Mouse (Mus musculus): ENCODE results near the gene Fate1.
"Not testable (repeated sequence)": the region's sequence is repeated elsewhere in the genome, so short reads cannot be mapped to it uniquely, and the experiment has no call there.

Fate1 gene

DNA sequence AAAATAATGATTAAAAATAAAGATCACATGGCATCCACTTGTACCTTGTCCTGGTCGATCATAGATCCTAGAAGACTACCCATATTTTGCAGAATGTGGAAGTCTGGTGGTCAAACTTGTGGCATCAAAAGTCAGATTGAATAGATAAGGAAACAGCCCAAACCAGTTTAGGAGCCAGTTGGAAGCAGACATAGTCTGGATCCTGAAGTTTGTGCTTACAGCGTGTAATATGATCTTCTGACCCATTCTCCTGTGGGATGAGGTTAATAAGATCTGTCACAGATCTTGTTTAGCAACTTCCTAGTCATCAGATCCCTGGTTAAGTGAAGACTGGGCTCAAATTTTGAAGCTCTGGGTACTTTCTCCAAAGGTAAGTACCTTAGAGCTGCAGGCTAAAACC lies at the start of gene Fate1:
Gene Fate1, plus strand, starts transcription at position 301 of the 400 bp plus-strand sequence.
- no peak for DNase-seq (ENCODE audit: low read depth, low spot score)

DNA sequence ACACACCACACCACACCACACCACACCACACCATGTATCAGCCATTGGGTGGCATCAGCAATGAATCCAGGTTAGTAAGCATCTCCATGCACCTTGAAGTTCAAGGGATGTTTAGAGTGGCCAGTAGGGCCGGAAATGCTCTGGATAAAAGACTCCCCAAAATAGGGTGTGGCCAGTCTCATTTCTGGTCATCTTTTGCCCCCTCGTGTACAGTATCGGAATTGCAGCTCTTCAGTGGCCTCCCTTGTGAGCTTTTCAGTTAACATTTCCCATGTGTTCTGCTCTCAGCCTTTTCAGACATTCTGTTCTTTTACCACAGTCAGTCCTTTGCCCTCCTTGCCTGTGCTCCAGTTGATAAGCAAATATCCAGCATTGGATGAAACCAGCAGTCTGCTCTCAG lies 26.2 kb upstream of the Fate1 start:
- peak; percentile 50 for DNase-seq (ENCODE audit: low read depth, low spot score)

DNA sequence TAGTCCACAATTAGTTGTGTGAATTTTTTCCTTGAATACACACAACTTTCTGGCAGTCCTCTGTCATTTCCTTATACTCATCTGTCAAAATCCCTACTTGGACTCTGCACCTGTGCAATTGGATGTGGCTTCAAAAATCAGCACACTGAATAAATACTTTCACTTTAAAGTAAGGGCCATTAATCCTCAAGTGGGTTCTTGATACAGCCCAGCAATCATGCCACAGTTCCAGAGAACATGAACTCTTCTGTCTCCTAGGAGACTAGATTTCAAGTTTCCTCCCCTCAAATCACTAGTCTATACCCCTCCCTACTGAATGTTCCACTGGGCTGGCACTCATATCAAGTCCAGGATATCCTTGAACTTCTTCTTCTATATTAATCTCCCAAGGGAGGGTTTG lies 14.4 kb upstream of the Fate1 start:
- DNase-seq (ENCODE audit: low read depth, low spot score): no peak

DNA sequence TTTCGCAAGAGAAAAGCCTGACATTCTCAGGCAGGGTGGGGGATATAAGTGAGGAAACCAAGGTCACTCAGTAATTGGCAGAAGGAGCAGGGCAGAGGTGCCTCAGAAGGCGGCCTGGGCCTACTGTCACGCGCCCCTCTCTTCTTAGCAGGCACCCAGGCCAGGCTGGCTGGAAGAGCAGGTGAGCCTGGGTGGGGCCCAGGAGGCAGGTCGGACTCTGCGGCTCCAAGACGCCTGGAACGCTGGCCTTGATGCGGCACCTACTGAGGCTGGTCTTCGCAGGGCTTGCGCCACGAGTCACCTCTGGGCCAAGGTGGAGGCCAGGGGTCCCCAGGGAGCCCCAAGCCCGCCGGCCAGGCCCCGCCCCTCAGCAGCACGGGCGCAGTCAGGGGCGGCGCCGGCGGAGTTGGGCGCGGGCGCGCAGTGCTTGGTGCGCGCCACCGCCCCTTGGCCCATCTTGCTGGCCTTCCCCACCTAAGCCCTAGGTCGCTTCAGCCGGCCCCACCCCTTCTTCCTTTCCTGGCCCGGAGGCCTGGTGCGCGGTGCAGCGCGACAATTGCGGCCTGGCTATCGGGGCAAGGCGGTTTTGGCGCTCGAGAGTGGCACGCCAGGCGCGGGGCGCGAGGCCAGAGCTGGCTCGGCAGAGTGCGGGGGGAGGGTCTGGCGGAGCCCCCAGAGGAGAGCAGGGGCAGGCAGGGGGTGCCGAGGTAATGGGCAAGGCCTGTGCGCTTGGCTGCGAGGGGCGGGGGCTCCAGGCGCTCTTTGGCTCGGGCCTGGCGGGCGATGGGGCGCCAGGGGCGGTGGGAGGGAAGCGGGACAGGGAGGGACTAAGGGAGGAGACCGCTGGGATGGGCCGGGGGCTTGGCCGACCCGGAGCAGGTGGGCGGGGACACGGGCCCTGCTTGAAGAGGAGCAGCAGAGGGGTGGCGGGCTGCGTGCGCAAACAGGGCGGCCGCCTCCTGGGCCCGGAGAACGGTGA lies 10.4 kb upstream of the Fate1 start, which contains the start of gene Prrg3:
Gene Prrg3, plus strand, starts transcription at position 552 of the 979 bp plus-strand sequence.
- DNase-seq (ENCODE audit: low read depth, low spot score): peak; percentile 80

DNA sequence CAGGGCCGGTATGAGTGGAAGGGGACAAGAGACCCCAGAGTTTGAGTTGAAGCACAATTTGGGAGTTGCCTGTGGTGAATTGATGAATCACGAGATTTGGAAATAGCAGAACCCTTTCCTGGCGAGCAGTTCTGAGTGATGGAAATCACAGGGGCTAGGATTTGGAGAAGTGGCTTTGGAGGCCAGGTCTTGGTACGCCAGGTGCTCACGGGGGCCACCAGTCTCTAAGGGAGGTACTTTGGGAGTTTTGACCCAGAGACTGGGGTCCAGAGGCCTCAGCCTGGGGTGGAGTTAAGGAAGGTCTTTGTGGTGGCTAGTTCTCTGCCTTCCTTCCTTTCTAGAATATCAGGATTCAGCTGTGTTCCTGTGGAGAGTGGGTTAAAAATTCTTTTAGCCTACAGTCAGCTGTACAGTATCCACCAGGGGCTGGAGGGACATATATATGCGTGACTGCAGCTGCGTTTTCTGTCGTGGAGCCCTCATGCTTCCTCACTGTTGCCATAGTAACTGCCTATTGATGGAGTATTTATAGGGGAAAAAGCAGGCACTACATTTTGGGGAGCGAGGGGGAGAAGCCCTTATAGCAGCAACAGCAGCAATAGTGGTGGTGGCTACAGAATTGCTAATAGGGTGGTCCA lies 9.4 kb upstream of the Fate1 start:
- peak; percentile 21 for DNase-seq (ENCODE audit: low read depth, low spot score)

DNA sequence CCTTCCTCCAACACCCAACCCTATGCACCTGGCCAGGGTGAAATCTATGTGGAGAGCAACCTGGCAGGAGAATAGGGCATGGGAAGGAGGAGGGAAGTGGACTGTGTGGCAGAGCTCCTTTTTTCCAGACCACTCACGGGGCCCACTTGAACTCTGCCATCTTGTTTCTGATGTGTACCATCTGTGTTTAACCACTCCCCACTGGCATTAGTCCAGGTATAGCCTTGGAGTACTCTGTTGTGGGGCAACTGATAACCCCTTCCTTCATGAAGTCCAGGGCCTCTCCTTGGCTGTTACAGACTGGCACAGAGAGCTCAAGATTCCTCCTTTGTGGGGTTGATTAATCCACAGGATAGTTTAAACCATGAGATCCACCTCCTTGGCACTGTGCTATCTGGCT lies 4.6 kb upstream of the Fate1 start:
- no peak for DNase-seq (ENCODE audit: low read depth, low spot score)

DNA sequence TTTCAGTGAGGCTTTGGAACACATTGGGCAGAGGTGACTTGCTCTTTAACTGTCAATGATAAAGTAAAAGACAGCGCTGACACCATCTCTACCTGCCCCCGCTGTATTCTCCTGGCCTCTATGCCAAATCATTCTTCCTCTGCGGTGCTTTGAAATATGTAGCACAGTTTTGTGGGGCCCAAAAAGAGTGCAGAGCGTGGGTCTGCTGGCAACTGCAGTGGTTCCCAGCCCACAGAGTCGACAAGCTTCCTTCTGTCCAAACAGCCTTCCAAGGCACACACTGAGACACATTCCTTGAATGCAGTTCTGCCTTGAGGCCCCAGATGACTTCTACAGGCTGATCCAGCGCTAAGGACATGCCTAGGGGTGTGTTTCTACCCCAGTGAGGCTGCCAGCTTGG lies 4.0 kb upstream of the Fate1 start:
- DNase-seq (ENCODE audit: low read depth, low spot score): no peak

DNA sequence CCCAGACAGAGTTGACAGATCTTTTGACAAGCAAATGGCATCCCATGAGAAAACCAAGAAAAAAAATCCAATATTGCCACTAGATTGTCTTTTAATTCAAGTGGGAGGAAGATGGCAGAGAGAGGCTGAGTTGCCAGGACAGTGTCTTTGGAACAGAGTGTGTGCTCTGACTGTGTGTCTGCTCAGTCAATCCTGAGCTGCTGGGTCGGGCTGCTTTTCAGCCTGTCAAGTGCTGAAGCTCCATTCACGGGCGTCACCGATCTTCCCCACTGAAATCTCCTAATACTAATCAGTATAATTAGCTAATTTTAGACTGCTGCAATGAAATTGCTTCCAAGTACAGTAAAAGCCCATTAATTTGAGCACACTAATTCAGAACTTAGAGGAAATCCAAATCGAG lies 1.5 kb upstream of the Fate1 start:
- no peak for DNase-seq (ENCODE audit: low read depth, low spot score)

DNA sequence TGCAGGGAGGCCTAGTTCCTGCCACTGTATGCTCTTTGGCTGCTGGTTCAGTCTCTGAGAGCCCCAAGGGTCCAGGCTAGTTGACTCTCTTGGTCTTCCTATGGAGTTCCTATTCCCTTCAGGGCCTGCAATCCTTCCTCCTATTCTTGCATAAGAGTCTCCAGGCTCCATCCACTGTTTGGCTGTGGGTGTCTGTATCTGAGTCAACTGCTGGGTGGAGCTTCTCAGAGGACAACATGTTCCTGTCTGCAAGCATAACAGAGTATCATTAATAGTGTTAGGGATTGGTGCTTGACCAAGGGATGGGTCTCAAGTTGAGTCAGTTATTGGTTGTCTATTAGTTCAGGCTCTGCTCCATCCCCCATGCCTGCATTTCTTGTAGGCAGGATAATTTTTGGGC lies 4.9 kb downstream of the Fate1 start:
- not testable (repeated sequence) for DNase-seq (ENCODE audit: low read depth, low spot score)

DNA sequence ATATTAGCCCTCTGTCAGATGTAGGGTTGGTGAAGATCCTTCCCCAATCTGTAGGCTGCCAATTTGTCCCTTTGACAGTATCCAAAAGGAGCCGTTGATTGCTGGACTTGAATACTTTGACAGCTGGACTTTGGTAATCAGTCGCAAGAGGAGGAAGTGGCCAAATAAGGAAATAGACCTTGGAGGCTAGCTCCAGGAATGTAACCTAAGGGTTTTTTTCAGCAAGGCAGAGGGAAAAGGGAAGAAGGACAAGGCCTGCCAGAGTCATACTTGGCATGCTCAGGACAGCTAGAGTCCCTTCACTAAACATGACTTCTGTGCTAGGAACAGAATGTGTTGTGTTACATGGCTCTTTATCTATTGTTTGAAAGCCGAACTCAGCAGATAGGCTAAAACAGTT lies 7.7 kb downstream of the Fate1 start:
- DNase-seq (ENCODE audit: low read depth, low spot score): no peak

DNA sequence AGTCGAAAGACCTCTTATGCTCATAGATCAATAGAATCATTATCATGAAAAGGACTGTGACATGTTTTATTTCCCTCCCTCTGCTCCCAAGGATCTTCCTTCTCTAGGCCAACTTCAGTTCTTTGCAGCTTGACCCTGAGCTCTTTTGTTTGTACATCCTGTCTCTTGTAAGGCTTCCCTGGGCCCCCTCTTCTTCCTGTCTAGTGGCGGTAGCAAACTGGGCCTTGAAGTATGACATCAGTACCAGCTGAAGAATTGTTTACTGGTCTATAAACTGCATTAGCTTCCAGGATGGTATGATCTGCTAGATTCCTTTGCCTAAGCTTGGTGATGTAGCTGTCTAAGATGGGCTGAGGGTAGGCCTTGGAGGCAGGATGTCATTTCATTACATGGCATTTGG lies 8.5 kb downstream of the Fate1 start:
- no peak for DNase-seq (ENCODE audit: low read depth, low spot score)

DNA sequence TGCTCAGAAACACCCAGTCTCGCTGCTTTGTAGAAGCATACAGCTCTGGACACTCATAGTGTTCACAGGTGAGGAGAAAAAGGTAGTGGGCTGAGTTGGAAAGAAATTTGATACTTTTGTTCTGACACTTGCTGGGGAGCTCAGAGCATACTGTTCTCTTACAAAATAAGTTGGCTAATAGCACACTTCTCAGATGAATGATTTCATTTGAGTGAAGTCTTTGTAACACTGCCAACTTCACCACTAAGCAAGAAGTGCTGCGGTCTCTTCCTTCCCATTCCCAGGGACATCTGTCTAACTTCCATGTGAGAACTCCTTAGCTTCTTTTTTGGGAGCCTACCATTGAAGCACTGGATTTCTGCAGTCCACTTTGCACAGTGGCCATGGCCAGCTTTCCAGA lies 10.4 kb downstream of the Fate1 start:
- DNase-seq (ENCODE audit: low read depth, low spot score): no peak

DNA sequence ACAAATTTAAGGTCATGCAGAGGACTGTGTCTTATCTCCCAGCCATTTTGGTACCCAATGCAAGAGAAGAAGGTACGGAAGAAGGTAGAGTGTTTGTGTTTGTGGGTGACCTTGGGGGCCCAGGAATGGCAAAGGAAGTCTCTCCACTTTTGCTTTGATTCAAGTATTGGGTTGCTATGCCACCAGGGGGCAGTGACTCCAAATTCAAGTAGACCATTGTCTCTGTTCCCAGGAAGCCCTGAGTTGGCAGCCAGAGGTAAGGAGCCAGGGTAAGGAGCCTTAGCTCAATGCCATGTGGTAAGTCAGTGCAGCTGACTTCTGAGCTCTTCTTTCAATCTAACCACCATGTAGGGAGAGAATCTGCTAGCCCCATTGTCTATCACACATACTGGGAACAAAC lies 11.0 kb downstream of the Fate1 start:
- no peak for DNase-seq (ENCODE audit: low read depth, low spot score)

DNA sequence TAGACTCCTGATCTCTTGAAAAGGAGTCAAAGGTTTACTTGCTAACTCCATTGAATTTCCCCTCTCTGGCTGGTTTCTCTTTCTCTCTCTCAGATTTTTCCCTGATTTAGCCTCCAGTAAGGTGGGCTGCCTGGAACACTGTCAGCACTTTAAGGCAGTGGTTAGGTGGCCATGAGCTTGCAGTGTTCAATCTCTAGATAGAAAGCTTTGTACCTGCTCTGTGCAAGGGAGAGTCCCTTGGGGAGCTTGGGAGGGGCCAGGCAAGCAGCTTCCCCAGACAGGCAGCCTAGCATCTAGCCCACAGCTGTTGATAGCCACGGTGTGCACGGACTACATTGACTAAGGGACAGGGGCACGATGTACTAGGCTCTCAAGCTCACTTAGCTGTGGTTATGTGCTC lies 18.8 kb downstream of the Fate1 start, which contains the start of gene Cnga2:
Gene Cnga2, plus strand, starts transcription at position 301 of the 400 bp plus-strand sequence.
- no peak for DNase-seq (ENCODE audit: low read depth, low spot score)

DNA sequence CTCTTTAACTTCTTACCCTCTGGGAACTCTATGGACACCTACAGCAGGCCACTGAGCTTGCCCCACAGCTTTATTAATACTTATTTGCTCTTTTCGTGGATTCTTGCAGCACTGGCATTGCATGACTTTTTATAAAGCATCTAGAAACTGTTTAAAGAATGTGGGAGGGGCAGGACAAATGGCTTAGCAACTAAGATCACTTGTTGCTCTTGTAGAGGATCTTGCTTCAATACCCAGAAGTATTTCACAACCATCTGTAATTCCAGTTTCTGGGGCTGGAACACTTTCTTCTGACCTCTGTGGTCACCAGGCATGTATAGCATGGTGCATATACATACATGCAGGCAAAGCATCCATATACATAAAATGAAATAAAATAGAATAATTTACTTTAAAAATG lies 23.2 kb downstream of the Fate1 start:
- no peak for DNase-seq (ENCODE audit: low read depth, low spot score)

DNA sequence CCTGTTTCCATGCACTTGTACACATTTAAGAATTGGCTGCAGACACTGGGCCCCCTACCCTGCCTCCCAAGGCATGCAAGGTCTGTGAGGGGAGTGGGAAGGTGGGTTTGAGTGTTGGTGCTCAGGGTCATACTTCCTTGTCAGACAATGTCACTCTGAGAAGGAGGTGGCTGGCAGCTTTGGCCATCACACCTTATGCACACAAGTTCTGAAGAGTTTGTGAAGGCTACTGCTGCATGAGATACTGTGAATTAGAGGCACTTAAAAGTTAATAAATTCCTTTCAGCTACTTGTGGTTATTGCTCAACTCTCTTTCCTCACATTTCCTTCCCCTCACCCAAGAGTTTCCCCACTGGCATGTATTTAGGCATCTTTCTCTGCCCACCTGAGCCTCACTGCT lies 37.1 kb downstream of the Fate1 start:
- DNase-seq (ENCODE audit: low read depth, low spot score): no peak

DNA sequence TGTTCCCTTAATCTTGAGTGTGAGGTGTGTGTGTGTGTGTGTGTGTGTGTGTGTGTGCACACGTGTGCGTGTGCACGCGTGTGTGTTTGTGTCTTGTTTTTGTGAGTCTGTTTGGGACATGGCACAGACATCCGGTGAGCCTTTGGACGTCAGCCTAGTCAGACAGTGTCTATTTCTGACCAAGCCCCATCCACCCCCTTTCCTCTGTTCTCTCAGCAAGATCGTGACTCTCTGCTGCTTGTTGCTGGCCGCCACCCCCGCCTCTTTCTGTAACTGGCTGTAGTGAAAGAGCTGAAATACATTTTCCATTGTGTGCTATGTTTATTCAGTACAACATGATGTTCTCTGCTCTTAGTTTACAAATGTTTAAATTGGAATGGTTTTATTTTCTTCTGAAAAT lies 39.5 kb downstream of the Fate1 start:
- DNase-seq (ENCODE audit: low read depth, low spot score): peak; percentile 3

DNA sequence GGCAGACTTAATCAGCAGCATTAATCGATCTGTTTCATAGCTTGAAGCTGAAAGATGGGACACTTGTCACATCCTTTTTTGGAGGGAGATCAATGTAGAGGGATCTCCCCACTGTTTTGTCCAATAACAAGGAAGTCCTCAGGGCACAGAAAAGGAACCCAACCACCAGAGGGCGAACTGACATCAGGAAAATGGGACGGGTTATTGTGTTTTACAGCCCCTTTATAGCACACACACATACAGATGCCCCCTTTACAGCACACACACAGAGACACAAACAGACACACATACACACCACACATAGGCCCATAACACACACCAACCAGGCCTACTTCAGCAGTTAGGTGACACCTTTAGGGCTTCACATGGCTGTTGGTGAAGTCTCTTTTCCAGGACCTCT lies 40.0 kb downstream of the Fate1 start:
- DNase-seq (ENCODE audit: low read depth, low spot score): peak; percentile 7

DNA sequence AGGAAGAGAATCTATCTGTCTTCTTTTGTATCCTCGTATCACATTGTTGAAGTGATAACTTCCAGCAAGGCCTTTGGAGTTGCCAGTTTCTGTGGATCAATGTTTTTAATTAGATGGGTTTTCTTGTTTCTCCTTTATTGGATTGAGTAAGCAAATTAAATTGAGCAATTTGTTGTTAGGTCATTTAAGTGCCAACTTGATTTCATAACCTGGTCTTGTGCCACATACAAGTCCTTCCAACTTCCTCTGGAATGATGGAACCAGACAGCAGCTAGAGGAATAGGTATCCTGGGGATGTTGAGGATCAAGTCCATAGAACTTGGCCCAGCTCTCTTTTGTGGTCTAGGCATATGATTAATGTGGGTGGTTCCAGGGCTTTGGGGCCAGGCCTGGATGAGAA lies 49.5 kb downstream of the Fate1 start:
- DNase-seq (ENCODE audit: low read depth, low spot score): no peak

DNA sequence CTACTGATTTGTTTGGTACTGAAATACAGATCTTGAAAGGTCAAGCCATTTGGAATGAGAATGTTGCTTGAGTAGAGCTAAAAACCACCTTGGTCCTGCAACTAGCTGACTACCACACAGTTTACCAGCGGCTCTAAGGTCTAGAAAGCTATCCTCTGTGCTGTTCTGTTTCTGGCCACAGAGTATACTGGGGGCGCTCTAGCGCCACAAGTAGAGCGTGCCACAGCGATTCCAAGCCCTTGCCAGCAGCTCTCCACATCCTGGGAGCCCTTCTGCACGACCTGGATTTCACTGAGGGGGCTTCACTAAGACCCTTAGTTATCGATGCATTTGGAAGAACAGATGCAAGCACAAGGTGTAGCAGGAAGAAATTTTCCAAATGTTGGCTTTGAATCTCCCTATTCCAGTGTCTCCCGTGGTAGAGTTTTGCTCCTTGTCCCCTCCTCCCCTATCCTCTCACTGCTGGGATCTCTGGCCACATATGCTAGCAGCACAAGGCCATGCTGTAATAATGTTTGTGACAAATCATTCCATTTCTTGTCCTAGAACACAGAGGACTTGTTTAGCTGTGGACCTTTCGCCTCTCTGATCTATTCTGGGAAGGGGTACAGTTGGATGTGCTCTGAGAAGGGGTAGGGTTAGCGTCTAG lies 50.1 kb downstream of the Fate1 start:
- peak; percentile 44 for DNase-seq (ENCODE audit: low read depth, low spot score)

DNA sequence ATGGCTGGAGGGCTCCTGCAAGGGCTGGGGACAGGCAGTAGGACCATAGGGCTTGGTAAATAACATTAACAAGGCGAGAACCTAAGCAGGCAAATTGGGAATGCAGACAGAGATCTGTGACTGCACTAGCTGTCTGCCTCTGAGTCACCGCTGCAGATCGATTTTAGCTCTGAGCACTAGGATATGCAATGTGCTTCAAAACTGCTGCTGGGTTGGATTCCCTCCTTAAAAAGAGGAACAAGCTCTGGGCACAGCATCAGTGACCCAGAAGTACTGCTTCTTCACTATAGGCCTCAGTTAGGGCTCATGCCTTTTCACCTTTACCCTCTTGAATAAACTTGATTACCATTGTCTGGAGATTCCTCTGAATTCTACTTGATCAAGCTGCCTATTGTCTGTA lies 50.8 kb downstream of the Fate1 start:
- no peak for DNase-seq (ENCODE audit: low read depth, low spot score)
